Mouse (Mus musculus): ENCODE measurements around the gene Rabif.
"Not testable (repeated sequence)": the region's sequence is repeated elsewhere in the genome, so short reads cannot be mapped to it uniquely, and the experiment has no call there.

Gene Rabif

DNA sequence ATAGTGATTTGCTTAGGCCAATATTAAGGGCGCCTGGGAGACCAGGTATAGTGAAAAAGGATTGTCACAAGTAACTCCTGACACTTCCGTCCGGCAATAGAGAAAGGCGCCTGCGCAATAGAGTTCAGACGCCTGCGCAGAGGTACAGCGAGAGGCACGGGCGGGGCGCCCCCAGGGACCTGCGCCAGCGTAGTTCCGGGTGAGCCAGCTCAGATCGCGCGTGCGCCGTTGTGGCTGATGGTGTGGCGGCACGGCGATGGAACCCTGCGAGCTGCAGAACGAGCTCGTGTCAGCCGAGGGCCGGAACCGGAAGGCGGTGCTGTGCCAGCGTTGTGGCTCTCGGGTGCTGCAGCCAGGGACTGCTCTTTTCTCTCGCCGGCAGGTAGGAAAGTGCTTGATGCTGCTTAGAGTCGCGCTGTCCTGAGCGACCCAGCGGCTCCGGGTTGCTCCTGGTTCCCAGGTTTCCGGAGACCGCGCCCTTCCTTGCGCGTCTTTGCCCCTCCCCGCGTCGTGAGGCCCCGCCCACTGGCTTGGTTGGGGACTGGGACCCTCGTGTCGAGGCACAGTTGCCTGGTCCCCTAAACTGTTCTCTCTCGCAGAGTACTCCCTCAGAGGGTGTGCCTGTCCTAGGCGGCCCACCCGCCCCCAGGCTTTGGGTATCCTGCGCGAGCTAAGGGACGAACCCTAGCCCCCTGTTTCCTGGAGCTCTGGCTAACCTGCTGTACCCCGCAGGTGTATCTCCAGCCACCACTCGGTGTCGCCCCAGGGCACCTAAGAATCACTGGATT, at the start of gene Rabif:
Gene Rabif (plus strand): TSS at position 221 of the 788 bp plus-strand sequence.
- DNase-seq = peak; percentile 99 to 100

DNA sequence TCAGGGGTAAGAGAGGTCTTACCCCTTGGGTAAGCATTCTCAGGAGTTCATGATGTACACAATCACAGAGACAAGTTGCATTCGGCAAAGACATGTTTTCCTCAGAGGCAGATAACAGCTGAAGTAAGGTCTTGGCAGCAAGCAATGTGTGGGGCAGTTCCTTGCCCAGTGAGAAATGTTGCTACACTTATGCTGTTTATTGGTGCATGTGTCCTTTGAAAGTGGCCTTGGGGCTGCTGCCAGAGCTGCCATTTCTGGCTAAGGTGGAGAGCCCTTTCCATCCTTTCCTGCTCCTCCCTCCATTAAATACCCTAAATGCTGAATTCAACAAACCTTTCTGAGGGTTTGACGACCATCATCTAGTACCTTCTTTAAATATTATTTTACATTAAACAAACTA, 49.0 kb upstream of the Rabif start:
- DNase-seq = no peak

DNA sequence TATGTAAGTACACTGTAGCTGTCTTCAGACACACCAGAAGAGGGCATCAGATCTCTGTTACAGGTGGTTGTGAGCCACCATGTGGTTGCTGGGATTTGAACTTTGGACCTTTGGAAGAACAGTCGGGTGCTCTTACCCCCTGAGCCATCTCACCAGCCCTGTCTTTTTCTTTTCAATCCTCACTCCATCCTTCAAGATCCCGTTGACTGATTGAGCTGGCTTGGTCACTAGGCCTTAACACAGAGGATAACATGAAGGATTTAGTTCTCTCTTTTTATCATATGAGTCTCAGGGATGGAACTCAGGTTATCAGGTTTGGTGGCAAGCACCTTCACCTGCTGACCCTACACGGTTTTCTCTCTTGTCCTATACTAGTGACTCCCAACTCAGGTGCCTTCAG, 45.9 kb upstream of the Rabif start:
- not testable (repeated sequence) for DNase-seq

DNA sequence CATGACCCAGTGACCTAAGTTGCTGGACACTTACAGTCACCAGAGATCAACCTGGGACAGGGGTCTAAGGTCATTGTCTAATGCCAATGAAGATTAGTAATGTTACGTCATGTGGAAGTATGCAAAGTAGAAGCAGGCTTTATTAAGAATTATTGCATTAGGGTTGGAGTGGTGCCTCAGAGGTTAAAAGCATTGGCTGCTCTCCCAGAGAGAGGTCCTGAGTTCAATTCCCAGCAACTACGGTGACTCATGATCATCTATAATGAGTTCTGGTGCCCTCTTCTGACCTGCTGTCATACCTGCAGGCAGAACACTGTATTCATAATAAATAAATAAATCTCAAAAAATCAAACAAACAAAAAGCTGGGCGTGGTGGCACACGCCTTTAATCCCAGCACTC, 44.2 kb upstream of the Rabif start:
- DNase-seq = no peak

DNA sequence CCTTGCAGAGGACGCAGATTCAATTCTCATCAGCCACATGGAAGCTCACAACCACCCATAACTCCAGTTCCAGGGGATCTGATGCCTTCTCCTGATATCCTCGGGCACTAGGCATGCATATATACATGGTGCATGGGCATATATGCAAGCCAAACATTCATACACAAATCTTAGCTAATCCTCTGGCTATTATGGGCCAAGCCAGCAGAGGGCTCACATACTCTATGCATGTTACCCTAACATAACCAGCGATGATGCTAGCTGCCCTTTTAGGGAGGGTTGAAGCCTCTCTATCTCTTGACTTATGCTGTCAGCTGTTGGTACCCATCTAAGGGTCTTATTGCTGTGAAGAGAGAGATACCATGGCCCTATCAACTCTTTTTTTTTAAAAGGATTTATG, 43.5 kb upstream of the Rabif start:
- peak; percentile 53 to 57 for DNase-seq

DNA sequence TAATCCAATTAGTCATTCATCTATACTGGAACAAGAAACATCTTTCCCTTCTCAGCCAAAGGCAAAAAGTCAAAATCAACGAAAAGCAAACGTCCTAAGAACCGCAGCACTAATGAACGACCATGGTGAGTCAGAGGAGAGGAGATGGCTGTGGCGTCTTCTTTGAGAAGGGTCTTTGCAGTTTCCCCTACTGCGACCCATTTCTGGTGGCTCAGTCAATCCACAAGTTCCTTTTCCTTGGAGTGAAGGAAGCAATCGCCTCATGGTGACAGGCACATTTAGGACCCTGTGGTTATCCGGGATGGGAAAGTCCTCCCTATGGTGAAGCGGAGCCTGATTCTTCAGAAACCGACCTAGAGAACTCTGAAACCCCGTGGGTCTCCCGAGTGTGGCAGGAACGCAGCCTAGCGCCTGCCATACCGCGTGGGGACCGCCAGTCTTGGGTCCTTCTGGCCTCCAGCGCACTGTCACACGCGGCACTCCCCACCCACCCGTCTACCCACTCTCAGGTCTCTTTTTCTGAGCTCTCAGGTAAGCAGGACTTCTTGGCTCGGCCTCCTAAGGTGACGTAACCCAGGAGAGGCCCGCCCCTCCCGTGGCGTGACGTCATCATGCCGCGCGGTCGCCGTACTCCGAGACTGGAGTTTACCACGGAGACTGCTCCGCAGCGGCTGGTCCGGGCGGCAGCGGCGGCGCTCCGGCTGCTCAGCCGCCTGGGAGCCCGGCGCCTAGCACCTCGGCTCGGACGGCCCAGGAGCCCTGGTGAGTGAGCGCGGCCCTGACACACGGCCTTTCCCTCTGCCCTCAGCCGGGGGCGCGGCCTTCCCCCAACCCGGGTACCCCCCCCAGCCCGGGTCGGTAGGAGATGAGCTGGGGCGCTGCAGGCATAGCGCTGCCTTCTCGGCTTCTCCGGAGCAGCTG, 39.3 kb upstream of the Rabif start, which contains the start of gene Klhl12:
Gene Klhl12 (plus strand): TSS at position 628 of the 921 bp plus-strand sequence.
- DNase-seq = peak; percentile 95 to 99

DNA sequence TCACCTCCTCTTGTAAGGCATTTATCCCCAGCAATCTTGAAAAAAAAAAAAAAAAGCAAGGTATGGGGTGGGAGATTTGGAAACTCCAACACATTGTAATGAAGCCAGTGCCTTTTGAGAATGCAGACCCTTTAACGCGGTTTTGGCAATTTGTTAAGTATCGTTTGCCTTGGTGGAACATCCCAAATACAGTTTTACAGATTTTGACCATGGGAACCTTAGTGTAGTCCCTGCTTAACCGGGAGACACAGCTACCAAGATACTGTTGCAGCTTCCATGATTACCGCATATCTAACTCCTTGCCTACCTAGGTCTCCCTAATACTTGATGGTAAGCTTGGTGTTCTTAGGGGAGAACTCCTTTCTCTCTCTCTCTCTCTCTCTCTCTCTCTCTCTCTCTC, 38.4 kb upstream of the Rabif start:
- DNase-seq = no peak

DNA sequence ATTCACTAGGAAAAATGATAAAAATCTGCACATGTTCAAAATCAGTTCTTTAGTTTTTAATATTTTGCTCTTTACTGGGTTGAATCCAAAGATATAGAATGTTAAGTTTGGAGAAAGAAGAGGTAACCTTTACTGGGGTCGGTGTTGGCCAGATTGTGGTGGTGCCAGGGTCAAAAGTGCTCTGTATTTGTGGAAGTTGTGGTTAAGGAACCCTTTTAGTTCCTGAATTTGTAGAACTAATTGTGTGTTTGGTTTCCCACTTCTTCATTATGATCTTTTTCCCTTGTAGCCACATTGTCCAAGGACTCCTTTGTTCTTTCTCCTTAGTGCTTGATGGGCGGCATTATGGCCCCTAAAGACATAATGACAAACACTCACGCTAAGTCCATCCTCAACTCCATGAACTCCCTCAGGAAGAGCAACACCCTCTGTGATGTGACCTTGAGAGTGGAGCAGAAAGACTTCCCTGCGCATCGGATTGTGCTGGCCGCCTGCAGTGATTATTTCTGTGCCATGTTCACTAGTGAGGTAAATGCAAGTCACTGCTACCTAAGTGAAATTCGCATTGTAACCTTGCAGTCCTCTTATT, 36.2 kb upstream of the Rabif start:
- no peak for DNase-seq

DNA sequence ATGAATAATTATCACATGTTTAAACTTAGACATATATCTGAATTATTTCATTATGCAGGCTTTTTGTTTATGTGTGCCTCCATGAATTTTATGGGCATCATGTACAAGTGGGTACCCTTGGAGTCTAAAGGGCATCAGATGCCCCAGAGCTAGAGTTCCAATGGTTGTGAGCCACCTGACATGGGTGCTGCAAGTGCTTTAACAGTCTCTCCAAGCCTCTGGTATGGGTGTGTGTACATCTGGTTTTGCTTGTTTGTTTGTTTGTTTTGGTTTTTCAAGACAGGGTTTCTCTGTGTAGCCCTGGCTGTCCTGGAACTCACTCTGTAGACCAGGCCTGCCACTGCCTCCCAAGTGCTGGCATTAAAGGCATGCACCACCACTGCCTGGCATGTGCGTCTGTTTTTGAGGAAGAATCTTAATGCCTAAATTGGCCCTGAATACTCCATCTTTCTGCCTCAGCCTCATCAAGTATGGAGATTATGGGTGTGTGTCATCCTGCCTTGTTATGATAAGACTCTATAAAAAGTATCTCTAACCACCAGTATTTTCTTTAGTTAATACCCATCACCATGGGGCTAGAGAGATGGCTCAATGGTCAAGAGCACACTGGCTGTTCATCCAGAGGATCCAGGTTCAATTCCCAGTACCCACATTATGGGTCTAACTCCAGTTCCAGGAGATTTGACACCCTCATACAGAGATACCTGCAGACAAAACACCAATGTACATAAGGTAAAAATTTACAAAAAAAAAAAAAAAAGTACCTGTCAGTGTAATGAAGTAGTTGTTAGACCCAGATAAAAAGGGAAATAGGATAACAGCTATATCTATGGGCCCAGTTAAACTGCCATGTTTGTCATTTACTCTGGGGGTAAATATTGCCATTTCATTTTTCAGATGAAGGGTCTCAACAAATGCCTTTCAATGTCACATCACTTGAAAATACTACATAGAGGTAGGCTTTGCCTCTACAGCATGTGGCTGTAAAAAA, 33.9 kb upstream of the Rabif start:
- DNase-seq = no peak

DNA sequence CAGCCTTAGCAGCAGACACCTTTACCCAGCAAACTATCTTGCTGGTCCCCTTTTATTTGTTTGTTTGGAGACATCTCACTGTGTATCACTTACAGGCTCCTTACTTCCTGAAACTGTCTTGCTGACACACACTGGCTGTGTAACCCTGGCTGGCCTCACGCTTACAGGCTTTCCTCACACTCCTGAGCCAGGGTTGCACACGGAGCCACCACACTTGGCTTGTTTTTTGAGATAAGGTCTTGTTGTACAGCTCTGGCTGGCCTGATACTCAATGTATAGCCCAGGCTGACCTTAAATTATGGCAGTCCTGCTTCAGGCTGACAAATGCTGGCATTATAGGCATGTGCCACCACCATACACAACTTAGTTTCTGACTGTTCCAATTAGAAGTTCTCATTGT, 9.8 kb upstream of the Rabif start:
- DNase-seq = no peak

DNA sequence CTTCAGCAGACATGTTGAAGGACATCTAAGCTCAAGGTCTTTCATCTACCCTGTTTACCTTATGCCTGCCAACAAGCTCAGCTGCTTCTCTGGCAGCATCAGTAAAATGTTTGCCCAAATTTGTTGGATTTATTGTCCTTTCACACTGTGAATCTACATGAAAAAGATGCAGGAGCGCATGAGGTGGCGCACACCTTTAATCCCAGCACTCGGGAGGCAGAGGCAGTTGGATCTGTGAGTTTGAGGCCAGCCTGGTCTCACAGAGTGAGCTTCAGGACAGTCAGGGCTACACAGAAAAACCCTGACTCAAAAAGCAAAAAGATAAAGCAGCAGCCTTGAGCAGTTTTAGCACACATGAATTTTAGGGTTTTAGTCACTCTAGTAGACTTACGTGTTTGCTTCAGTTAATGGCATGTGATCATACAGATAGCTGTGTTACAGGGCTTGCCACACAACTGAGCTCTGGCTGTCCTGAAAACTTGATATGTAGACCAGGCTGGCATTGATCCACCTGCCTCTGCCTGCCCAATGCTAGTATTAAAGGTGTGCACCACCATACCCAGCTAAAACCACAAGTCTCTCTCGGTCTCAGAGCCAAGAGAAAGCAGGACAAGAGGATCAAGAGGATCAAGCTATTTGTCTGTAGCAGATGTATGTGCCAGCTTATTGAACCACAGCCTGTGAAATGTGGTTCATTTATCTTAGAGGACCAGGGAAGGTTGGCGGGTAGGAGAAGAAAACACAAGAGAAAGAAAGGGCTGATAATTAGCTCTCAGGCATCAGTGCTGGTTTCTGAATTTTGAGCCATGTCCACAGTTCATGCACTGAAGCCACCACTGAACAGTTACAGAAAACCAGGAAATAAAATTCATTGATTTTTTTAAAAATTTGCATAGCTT, 3.3 kb upstream of the Rabif start:
- no peak for DNase-seq

DNA sequence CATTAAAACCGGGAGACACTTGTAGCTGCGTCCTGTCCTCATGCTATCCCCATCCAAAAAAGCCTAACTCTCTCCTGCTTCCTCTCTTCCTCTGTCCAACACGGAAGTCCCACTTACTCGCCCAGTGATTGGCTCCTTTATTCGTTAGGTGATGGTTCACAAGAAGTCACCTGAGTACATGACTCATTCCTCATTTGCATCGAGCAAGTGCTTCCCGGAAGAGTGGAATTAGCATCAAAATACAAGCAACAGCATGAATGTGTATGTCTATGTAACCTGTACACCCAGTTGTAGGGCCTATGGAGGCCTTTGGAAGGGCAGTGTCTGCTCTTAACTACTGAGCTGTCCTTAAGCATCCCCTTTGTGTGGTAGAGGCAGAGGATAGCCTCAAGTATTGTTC, 2.2 kb upstream of the Rabif start:
- no peak for DNase-seq

DNA sequence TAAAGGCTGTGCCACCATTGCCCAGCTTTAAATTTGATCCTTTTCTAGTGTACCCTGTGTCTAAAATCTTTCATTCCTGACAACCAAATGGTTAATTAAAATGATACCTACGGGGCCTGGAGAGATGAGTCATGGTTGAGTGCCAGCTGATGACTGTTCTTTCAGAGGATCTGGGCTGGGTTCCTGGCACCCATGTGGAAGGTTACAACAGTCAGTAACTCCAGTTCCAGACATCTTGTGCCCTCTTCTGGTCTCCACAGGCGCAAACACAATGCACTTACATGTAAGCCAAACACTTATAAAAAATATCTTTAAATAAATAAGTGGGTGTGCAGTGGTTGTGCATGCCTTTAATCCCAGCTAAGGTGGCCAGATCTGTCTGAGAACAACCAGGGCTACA, 952 bp upstream of the Rabif start:
- peak in 1 of 2 experiments; percentile 16 for DNase-seq

DNA sequence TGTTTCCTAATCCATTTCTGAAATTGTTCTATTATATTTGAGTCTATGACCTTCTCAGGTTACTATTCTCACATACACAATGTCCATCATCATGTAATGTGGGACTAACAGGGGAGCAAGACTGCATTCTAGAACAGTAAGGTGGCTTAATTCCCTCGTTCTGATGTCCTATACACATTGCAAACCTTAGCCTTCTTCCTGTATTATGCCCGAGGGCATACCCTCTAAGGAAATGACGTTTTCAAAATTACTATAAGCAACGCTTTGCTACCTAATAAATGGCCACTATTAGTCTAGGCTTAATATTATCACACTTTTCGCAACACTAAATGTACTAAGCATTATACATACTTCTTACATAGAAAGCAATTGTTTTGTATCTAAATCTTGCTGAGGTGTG, 492 bp upstream of the Rabif start:
- no peak for DNase-seq

DNA sequence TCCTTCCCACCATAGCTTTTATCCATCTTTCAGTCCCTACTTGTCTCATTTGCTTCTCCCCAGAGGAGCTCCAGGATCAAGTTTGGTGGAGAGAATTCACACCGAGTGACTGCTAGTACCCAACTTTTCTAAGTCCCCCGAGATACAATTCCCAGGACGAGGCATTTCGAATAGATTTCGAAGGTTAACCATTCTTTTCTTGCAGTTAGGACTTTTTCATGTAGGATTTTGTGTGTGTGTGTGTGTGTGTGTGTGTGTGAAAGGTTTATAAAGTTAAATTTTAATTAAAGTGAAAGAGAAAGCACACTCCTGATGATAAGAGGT, 730 bp downstream of the Rabif start:
- DNase-seq = no peak

DNA sequence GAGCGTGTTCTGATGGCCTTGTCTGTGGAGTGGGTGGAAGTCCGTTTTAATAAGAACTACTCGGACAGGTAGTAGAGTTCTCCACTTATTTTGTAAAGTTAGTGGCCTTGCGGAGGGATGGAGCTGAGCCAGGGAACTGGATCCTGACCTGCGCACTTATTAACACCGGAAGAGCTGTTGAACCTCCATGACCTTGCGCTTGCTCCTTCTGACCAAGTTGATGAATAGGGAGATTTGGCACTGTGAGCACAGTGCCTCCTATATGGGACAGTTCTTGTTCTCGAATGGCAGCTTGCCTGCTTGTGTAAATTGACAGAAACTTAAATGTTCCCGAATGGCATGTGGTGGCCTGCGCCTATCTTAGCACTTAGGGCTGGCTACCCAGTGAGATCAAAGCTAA, 1.5 kb downstream of the Rabif start:
- no peak for DNase-seq

DNA sequence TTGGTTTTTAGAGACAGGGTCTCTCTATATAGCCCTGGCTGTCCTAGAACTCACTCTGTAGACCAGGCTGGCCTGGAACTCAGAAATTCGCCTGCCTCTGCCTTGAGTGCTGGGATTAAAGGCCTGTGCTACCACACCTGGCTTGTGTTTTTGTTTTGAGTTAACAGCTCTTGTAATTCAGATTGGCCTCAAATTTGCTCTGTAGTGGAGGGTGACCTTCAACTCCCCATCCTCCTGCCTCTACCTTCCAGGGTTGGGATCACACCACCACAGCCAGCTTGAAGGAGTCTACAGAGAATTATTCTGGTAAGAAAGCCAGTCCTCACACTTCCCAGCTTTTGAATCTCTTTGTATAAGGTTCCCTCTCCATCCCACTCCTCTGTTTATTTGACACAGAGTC, 6.5 kb downstream of the Rabif start:
- no peak for DNase-seq

DNA sequence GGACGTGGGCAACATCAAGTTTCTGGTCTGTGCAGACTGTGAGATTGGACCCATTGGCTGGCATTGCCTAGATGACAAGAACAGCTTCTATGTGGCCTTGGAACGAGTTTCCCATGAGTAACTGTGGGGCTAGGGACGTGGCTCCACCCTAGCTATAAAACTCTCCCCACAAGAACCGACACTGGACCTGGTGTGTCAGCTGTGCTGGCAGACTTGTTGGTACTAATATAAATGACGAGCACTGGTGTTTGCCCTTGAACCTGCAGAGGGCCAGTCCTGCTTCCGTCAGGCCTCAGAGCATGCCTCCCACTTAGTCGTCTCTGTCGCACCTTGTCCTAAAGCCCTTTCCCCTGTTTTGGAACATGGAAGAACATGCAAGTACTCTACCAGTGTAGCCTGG, 11.8 kb downstream of the Rabif start:
- DNase-seq = no peak

DNA sequence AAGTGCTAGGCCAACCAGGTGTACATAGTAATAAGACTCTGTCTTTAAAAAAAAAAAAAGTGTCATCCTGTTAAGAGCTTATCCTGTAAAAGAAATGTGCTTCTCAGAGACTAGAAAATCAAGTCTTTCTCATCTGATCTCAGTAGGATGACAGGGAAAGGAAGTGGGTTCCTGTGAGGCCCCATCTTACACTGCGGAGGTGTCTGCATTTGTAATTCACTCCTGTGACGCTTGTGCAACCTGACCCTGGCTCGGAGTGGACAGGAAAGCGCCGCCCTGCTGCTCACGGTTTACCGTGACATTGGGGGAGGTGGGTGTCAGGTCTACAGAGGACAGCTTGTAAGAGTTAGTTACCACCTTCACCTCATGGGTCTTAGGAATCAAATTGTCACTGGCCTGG, 15.6 kb downstream of the Rabif start:
- no peak for DNase-seq

DNA sequence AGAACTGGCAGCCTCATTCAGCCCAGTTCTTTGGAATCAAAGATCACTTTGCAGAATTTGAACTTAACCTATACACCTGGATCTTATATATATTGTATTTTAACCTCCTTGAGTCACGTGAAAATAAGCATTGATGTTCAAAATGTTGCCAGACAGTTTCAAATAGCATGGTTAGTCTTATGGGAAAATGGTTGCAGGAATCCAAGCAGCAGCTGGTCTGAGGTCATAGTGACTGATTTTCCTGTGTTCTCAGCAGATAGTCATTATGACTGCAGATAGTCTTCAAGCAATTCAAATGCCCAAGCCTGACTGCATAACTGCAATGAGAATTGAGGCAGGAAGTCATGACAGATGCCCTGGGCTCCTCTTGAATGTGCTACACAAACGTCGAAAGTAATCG, 17.7 kb downstream of the Rabif start:
- no peak for DNase-seq

DNA sequence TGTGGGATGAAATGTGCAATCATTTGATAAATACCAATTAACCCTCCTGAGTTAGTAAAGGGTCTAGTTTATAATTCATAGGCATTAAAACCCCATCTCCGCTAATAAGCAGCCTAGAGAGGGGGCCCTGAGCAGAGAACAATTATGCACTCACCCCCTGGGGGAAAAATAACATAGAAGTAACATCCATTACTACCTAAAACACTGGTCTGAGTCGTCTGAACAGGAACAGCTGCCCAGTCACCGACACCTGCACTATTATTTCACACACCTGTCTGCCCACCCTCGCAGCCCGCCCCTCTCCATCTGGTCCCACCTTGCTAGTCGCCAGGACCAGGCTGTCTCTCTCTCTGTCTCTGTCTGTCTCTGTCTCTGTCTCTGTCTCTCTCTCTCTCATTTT, 18.1 kb downstream of the Rabif start:
- DNase-seq = no peak
